Mouse (Mus musculus): Measurements from ENCODE around the gene Slco1a1. TPM values are rescaled to one million over a fixed set of nuclear protein-coding genes. Genes with fewer than 3 reads are reported as not detected.

Slco1a1 gene
- not detected in 2 replicates for total RNA-seq (2023)

GRCm38 (mm10) chr6:141946862-141947261 is at the start of gene Slco1a1:
Gene Slco1a1 (minus strand): TSS chr6:141946962.

Other genes starting within 250 kb of the Slco1a1 start
- not detected in 2 replicates for gene Gm5724, start 173.2 kb downstream of the Slco1a1 start, total RNA-seq (2023)
- gene Slco1a4, start 90.8 kb downstream of the Slco1a1 start, total RNA-seq (2023) = not detected in 2 replicates
- not detected in 2 replicates for gene Gm6614, start 64.5 kb upstream of the Slco1a1 start, total RNA-seq (2023)

Data from neutrophil, adult 65 days (primary cell).